Mouse (Mus musculus): ENCODE measurements around the gene Lrrc4.

DNA sequence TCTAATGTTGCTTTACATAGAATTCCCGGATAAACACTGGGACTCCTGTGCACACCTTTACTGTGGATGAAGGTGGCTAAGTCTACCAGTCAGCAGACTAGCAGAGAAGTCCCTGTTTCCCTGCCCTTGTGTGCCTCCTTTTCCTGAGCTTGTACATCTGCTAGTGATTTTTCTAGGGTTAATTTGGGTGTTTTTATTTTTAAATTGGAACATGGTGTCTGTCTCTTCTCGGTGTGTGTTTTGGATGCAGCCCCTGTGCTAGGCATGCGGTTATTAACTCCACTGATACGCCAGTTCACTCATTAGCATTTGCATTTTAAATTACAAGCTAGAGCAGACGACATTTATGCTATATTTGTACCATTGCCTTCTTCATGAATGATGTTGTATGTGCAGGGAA is 77.9 kb downstream of the Lrrc4 start:
- no peak for TF ChIP-seq CTCF (IDR thresholded peaks at IDR 0.05; ENCODE audit: low read depth, low read length)
- no peak for TF ChIP-seq GATA1 (IDR thresholded peaks at IDR 0.05; ENCODE audit: borderline replicate concordance, low read length)
- TF ChIP-seq TAL1 (conservative IDR thresholded peaks at IDR 0.05; ENCODE audit: low read depth, low read length): no peak
- no peak for TF ChIP-seq GATA2 (IDR thresholded peaks at IDR 0.05; ENCODE audit: borderline replicate concordance, low read depth, low read length)
